Mouse (Mus musculus) bone marrow macrophage, adult 2 months (primary cell): Measurements from ENCODE around the gene Atp10a.

Experiments
- CTCF ChIP-seq: IDR thresholded peaks from 2 replicates; pipeline ENCODE4 v1.5.1; 2012; ENCODE audit warnings: low read depth, mild to moderate bottlenecking, low read length, moderate library complexity
- POLR2A ChIP-seq: IDR thresholded peaks from 2 replicates; pipeline ENCODE4 v1.6.1; 2012; ENCODE audit warnings: mild to moderate bottlenecking, low read depth, low read length, borderline replicate concordance

- TF ChIP-seq POLR2A (no peak), CTCF (no peak)
Measured at GRCm38 (mm10) chr7:58841066-58841465, 185.1 kb downstream of the Atp10a start.
